Mouse (Mus musculus) liver, postnatal 0 days (tissue): ENCODE measurements around the gene Hist3h2ba. TPM values are rescaled to one million over a fixed set of nuclear protein-coding genes. Genes with fewer than 3 reads are reported as not detected.

Source experiments
- ATAC-seq: fragments of 200-750 bp; cut with Nextera tagmentation; 2 replicates; pipeline ENCODE4 v1.8.0; 2017; ENCODE audit warnings: mild to moderate bottlenecking, moderate library complexity
- DNase-seq: peaks from one replicate; pipeline ENCODE4 v3.0.0-alpha.2; 2016
- H3K27ac ChIP-seq: fragments of 300-500 bp; sonication (generic); 2 replicates; pipeline ENCODE4 v1.5.1; 2014; ENCODE audit warnings: antibody characterized with exemption, moderate library complexity, mild to moderate bottlenecking, low read depth
- H3K27me3 ChIP-seq: fragments of 300-500 bp; sonication (generic); 2 replicates; pipeline ENCODE4 v1.6.1; 2014; ENCODE audit warnings: low read length, control low read depth, mixed read lengths; ENCODE audit not compliant: insufficient read depth
- H3K36me3 ChIP-seq: fragments of 300-500 bp; sonication (generic); replicated peaks from 2 replicates; pipeline ENCODE4 v1.6.1; 2014; ENCODE audit warnings: mild to moderate bottlenecking, control low read depth, low read length, moderate library complexity, mixed read lengths; ENCODE audit not compliant: insufficient read depth
- H3K4me1 ChIP-seq: fragments of 300-500 bp; sonication (generic); 2 replicates; pipeline ENCODE4 v1.6.1; 2014; ENCODE audit warnings: antibody characterized with exemption, mild to moderate bottlenecking, control low read depth; ENCODE audit not compliant: insufficient read depth
- H3K4me2 ChIP-seq: fragments of 300-500 bp; sonication (generic); 2 replicates; pipeline ENCODE4 v1.6.1; 2014; ENCODE audit warnings: low read depth, mild to moderate bottlenecking, low read length, moderate library complexity, mixed read lengths
- H3K4me3 ChIP-seq: fragments of 300-500 bp; sonication (generic); 2 replicates; pipeline ENCODE4 v1.5.1; 2014; ENCODE audit warnings: low read depth, low read length
- H3K9ac ChIP-seq: fragments of 300-500 bp; sonication (generic); replicated peaks from 2 replicates; pipeline ENCODE4 v1.6.1; 2014; ENCODE audit warnings: mild to moderate bottlenecking, moderate library complexity
- H3K9me3 ChIP-seq: fragments of 300-500 bp; sonication (generic); 2 replicates; pipeline ENCODE4 v1.6.1; 2016; ENCODE audit warnings: mild to moderate bottlenecking, control low read depth, low read length, mixed read lengths
- CTCF ChIP-seq: sonication (generic); IDR thresholded peaks from 2 replicates; pipeline ENCODE4 v1.5.1; 2016; ENCODE audit warnings: antibody characterized with exemption, low read depth
- EP300 ChIP-seq: IDR thresholded peaks from 2 replicates; pipeline ENCODE4 v1.6.1; 2016; ENCODE audit warnings: antibody characterized with exemption, low read depth, mild to moderate bottlenecking
- WGBS: fragments of 180-500 bp; shearing (Covaris S2); extraction: QIAGEN DNeasy Blood & Tissue Kit; methylation state at CpG from one replicate; pipeline ENCODE4 v1.1.7; 2014; ENCODE audit not compliant: insufficient replicate concordance; 5-methylcytosine and 5-hydroxymethylcytosine counted together
- polyA plus RNA-seq: library from polyadenylated mRNA; unstranded; fragments of >200 nt; fragmentation: Nextera tagmentation; extraction: Ambion mirVana; gene quantifications from 2 replicates; pipeline ENCODE4 v1.2.1, GENCODE M21; 2015

The Hist3h2ba gene
- polyA plus RNA-seq, 1 experiment from 2014 or later, result 4.9 TPM

DNA sequence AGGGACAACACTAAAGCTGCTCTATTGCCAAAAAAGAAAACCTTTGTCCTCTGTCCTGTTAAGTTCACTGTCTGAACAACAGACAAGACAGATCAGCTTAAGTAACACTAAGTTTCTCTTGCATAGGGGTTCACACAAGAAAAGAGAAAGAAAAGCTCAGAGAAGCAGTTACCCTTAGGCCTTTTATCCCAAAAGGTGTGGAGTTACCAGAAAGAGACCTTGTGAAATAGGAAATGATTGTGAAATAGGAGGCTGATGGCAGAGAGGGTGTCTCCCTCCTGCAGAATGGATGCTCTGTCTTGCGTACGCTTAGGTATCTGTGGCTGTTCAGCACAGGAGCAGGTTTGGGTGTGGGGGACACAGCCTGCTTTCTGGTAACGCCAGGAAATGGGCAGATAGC, 30.5 kb downstream of the Hist3h2ba start:
- 21% methylated on average over 3 of the region's 3 CpGs for WGBS
- peaks cover 22% of the 10 kb centered on the region for H3K36me3 ChIP-seq
- H3K4me3 ChIP-seq, result peak overlapping the region; percentile 83
- peaks cover 33% of the 10 kb centered on the region for H3K4me1 ChIP-seq
- H3K27me3 ChIP-seq, result no peaks in the 10 kb centered on the region
- ATAC-seq, result peak; percentile 53
- H3K4me2 ChIP-seq, result peak overlapping the region; percentile 93
- DNase-seq, result no peak
- H3K9ac ChIP-seq, result peak overlapping the region; percentile 91
- peak overlapping the region; percentile 91 for H3K27ac ChIP-seq
- no peaks in the 10 kb centered on the region for H3K9me3 ChIP-seq
- TF ChIP-seq EP300 (peak; percentile 32; the same call in 1 of the 2 replicates), CTCF (no peak)

DNA sequence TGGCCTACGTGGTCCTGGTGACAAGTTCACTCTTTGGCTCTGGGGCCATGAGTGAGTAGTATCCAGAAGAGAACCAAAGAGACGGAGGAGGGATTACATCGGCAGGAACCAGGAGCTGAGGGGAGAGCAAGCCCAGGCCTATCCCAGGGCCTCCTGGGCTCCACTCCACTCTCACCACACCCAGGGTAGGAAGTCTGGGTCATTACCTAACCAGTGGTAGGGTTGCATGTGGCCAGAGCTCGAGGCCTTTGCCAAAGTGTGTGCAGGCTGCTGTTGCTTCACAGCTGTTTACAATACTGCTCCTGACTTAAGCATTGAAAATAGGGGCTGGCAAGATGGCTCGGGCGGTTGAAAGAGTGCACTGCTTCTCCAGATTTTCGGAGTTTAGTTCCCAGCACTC, 30.9 kb downstream of the Hist3h2ba start:
- peak overlapping the region; percentile 91 for H3K9ac ChIP-seq
- H3K36me3 ChIP-seq, result peaks cover 26% of the 10 kb centered on the region
- H3K9me3 ChIP-seq, result no peaks in the 10 kb centered on the region
- peak overlapping the region; percentile 91 for H3K27ac ChIP-seq
- H3K4me2 ChIP-seq, result peak overlapping the region; percentile 93
- H3K27me3 ChIP-seq, result no peaks in the 10 kb centered on the region
- TF ChIP-seq CTCF, result no peak
- TF ChIP-seq EP300, result no peak
- WGBS, result 45% methylated on average over 7 of the region's 7 CpGs
- H3K4me3 ChIP-seq, result peak overlapping the region; percentile 83
- DNase-seq, result peak; percentile 60
- peaks cover 33% of the 10 kb centered on the region for H3K4me1 ChIP-seq
- peak; percentile 75 for ATAC-seq

DNA sequence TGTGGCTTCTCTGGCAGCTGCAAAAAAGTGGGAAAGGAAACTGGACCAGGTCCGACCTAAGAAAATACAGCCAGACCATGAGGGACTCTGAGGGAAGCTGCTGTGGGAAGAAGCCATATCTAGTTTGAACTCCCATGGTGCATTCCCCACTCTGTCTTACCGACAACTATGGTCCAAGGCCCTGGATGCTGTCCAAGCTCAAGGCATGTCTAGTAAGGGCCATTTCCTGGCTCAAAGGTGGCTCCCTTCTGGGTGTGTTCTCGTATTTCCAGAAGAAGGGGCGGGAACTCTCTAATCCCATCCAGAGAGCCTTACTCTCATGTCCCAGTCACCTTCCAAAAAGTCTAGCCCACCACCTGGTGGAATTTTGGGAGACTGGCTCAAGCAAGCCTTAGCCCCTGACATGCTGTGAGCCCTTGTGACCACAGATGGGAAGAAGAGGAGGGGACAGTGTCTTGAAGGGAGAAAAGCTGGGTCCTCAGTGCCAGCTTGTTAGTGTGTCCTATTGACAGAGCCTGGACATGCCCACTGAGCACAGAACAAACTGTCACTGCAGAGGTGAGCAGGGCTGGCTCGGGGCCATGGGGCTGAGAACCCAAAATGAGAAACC, 31.8 kb downstream of the Hist3h2ba start:
- peaks cover 33% of the 10 kb centered on the region for H3K36me3 ChIP-seq
- H3K9me3 ChIP-seq, result no peaks in the 10 kb centered on the region
- WGBS, result 60% methylated on average over 5 of the region's 5 CpGs
- ATAC-seq (no peak), DNase-seq (no peak)
- H3K9ac ChIP-seq, result peak overlapping the region; percentile 26; the same call in 1 of the 2 replicates
- peak overlapping the region; percentile 93 for H3K4me2 ChIP-seq
- no peak for TF ChIP-seq EP300
- no peak for TF ChIP-seq CTCF
- peaks cover 33% of the 10 kb centered on the region for H3K4me1 ChIP-seq
- peak overlapping the region; percentile 83 for H3K4me3 ChIP-seq
- peak overlapping the region; percentile 91 for H3K27ac ChIP-seq
- H3K27me3 ChIP-seq, result no peaks in the 10 kb centered on the region

DNA sequence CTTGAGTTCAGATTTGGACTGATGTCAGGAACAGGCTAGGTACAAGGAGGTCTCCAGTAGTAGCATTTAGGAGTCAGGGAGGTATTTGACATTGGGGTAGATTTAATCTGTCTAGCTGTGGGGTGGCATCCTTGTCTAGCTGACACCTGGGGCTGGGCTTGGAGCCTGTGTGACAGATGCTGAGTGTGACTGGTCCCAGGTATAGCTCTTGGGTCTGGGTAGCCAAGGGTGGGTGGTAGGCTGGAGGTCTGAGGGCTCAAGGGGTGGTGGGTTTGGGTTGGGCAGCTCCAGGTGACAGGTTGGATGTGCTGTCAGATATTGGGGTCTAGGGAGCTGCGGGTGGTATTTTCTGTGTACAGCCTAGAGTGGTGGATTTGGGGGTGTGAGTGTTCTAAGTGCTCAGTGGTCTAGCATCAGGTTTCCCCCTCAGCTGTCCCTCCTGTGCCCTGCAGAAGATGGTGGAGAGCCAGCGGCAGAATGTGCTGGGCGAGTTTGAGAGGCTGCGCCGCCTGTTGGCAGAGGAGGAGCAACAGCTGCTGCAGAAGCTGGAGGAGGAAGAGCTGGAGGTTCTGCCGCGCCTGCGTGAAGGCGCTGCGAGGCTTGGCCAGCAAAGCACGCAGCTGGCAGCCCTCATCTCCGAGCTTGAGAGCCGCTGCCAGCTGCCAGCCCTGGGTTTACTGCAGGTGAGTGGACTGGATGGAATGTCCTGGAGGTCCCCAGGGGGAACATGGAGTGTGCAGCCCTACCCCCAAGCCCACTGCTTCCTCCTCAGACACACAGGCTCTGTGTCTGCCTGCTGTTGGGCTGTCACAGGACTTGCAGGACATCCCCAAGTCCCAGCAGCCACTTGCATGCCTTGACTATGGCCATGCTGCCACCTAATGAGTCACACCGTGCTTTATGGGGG, 33.1 kb downstream of the Hist3h2ba start:
- H3K9ac ChIP-seq, result no peak overlapping the region
- peak overlapping the region; percentile 86 for H3K27ac ChIP-seq
- H3K4me2 ChIP-seq, result peak overlapping the region; percentile 93
- no peaks in the 10 kb centered on the region for H3K27me3 ChIP-seq
- H3K4me3 ChIP-seq, result no peak overlapping the region
- peaks cover 30% of the 10 kb centered on the region for H3K4me1 ChIP-seq
- TF ChIP-seq EP300 (no peak), CTCF (peak; percentile 78)
- 30% methylated on average over 14 of the region's 14 CpGs for WGBS
- peaks cover 46% of the 10 kb centered on the region for H3K36me3 ChIP-seq
- no peaks in the 10 kb centered on the region for H3K9me3 ChIP-seq
- DNase-seq (peak; percentile 76), ATAC-seq (peak; percentile 10)

DNA sequence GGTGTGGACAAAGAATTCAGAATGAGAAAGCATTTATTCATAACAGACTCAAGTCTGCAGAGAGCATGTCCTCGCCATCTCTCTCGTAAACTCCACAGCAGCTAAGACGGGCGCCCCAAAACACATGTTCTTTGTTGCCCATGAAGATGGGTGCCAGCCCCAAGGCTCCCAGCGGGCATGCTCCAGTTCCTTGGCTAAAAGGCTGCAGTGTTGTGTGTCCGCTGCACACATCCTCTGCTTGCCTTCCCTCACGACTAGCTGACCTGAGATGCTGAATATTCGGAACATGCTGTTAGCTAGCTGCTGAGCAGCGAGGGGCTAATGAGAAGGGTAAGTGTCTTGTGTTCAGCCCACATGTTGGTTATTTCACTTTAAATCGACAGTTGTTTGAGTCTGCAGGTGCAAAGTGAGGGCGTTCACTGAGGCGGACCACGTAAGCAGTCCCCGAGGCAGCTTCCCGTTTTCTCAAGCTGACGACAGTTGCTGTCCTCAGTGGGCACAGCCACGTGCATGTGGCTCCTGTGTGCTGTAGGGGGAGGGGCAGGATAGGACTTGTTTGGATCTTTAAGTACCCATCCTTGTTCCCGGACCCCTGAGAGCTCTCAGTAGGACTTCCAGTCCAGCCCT, 33.9 kb downstream of the Hist3h2ba start:
- ATAC-seq (0 out of 2 replicates have a peak, but pooled peaks have one; percentile 9), DNase-seq (peak; percentile 57)
- no peak for TF ChIP-seq CTCF
- no peak for TF ChIP-seq EP300
- no peaks in the 10 kb centered on the region for H3K9me3 ChIP-seq
- WGBS, result 70% methylated on average over 18 of the region's 18 CpGs
- peaks cover 54% of the 10 kb centered on the region for H3K36me3 ChIP-seq
- no peak overlapping the region for H3K4me2 ChIP-seq
- H3K27ac ChIP-seq, result peak overlapping the region; percentile 86
- no peaks in the 10 kb centered on the region for H3K27me3 ChIP-seq
- H3K9ac ChIP-seq, result no peak overlapping the region
- peaks cover 30% of the 10 kb centered on the region for H3K4me1 ChIP-seq
- no peak overlapping the region for H3K4me3 ChIP-seq

DNA sequence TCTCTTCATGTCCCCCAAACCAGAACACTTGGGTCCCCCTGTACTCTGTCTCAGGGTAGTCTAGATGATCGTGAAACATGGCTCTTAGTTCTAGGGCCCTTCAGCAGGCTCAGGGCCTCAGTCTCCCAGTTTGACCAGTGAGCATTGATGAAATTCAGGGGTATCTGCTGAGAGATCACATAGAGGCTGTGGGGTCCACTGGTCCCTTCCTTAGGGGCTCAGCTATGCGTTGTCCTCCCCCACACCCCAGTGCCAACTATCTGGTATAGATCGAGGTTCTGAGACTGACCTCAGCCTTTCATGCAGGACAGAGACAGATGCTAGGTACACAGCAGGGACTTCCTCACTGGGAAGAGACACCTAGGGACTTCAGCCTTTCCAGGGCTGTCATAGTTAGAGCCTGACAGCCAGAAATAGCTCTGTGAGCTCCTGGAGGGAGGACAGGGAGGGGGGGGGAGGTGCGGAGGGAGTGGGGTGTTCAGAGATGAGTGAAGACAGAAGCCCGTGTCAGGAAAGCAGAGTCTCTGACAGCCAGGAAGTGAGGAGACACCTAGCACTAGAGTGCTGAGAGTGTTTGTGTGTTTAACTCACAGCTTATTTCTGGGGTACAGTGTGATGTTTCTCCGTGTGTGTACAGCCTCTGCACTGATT, 35.1 kb downstream of the Hist3h2ba start:
- Histone ChIP-seq H3K9ac (no peak overlapping the region), H3K27ac (no peak overlapping the region), H3K4me2 (no peak overlapping the region), H3K4me1 (peaks cover 28% of the 10 kb centered on the region), H3K36me3 (peaks cover 66% of the 10 kb centered on the region), H3K4me3 (no peak overlapping the region), H3K9me3 (no peaks in the 10 kb centered on the region), H3K27me3 (no peaks in the 10 kb centered on the region)
- DNase-seq (no peak), ATAC-seq (no peak)
- TF ChIP-seq CTCF, result no peak
- TF ChIP-seq EP300, result no peak
- WGBS, result 78% methylated on average over 6 of the region's 6 CpGs
